Mouse (Mus musculus) spleen, adult 2 months (tissue): ENCODE data around the gene Myt1l.

Experiments used
- CTCF ChIP-seq: fragments of 200-500 bp; IDR thresholded peaks from 2 replicates; pipeline ENCODE4 v1.5.1; 2011; ENCODE audit warnings: mild to moderate bottlenecking, inconsistent platforms; ENCODE audit not compliant: insufficient read depth, insufficient read length, insufficient replicate concordance; ENCODE audit errors: extremely low read depth
- POLR2A ChIP-seq: fragments of 200-500 bp; IDR thresholded peaks from 2 replicates; pipeline ENCODE4 v1.6.1; 2011; ENCODE audit warnings: low read depth, low read length, inconsistent platforms

GRCm38 (mm10) chr12:29644721-29645120 lies 116.5 kb downstream of the Myt1l start:
- TF ChIP-seq CTCF (no peak), POLR2A (no peak)
